Mouse (Mus musculus) kidney, adult 2 months (tissue): ENCODE data around the gene Parvg.

Experiments used
- CTCF ChIP-seq: fragments of 200-500 bp; conservative IDR thresholded peaks from 2 replicates; pipeline ENCODE4 v1.5.1; 2011; ENCODE audit warnings: low read depth, mild to moderate bottlenecking, control low read depth, low read length, moderate library complexity, mixed read lengths; ENCODE audit not compliant: insufficient read depth, insufficient read length
- POLR2A ChIP-seq: fragments of 200-500 bp; IDR thresholded peaks from one replicate; pipeline ENCODE4 v1.6.1; 2011; ENCODE audit warnings: low read depth, low read length, control low read depth

DNA sequence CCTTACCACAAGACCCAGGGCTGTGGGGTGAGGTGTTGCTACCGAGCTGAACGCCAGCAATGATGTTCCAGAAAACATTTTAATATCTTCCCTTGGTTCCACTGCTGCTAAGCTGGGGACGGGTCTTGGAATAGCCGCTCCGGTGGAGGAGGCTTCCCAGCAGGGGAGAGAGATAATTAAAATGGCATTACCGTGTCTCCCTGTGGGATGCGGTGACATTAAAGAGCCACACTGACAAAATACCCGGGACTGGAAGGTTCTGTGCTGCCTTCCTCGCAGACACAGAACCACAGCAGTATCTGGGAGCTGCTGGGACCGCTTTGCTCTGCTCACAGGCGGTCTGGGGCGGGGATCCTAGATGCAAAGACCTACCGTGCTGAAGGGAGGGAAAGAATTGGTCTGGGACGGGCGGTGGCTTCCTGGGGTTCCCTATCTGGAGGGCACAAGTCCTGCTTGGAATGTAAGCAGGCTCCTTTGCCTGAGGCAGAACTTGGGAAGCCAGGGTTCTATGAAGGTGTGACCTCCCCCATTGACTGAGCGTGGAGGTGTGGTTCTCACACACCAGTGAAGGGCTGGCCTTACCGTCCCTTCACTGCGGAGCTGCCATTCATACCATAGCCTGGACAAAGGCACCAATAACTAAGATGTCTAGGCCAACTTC is 9.3 kb upstream of the Parvg start:
- TF ChIP-seq CTCF (no peak), POLR2A (no peak)
